Mouse (Mus musculus): ENCODE data around the gene Pgd. TPM values are rescaled to one million over a fixed set of nuclear protein-coding genes. Genes with fewer than 3 reads are reported as not detected.
"Not testable (repeated sequence)": the region's sequence is repeated elsewhere in the genome, so short reads cannot be mapped to it uniquely, and the experiment has no call there.

Pgd gene
- polyA plus RNA-seq, 1 experiment, result 162 TPM

DNA sequence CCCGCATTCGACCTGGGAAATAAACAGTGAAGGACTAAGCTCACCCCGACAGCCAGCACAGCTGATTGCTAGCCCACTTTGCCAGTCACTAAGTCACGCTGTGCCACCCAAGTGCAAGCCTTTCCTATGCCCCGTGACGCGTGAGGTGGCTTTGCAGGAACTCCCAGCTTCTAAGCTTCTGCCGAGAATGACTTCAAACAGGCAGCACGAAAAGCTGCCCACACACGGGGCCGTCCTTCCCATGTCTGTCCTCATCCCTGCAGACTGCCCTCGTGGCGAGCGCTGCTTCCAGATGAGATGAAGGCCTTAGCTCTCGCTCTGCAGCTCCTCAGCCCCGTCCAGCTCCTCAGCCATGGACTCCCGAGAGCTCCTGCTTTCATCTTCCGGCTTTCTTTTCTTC lies 38.1 kb downstream of the Pgd start:
- no peaks in the 10 kb centered on the region for H3K36me3 ChIP-seq (ENCODE audit: control insufficient read depth, insufficient read depth)

DNA sequence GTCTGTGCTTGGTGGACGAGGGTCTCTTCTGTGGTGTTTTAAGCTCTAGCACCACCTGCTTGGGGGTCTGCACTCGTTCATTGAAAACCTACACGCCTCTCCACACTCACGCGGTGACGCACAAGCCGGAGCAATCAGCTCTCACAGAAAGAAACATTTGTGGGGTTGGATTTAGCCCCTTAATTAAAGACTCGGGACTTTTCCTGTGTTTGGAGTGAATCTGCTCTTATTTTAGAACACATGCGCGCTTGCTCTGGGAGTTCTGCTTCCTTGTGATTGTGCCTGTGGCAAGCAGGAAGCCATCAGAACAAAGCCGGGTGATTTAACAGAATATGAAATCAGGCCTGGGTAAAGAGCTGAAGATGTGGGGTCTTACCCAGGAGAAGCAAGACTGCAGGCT lies 39.9 kb downstream of the Pgd start, which contains the start of gene Cort:
Gene Cort, minus strand, starts transcription at position 101 of the 400 bp plus-strand sequence.
- H3K36me3 ChIP-seq (ENCODE audit: control insufficient read depth, insufficient read depth), result no peaks in the 10 kb centered on the region
- H3K4me2 ChIP-seq (ENCODE audit: low read depth), result no peak within 1 kb of the TSS
- no peak within 1 kb of the TSS for H3K4me3 ChIP-seq
- no peak within 1 kb of the TSS for H3ac ChIP-seq (ENCODE audit: control insufficient read depth, insufficient read length)
- no peaks in the 10 kb centered on the region for H3K27me3 ChIP-seq (ENCODE audit: control insufficient read depth, insufficient read depth, insufficient read length)
- H3K79me2 ChIP-seq (ENCODE audit: control insufficient read depth, insufficient read depth), result no peaks in the 10 kb centered on the region
- TF ChIP-seq USF1 (IDR thresholded peaks at IDR 0.05; ENCODE audit: low read depth), result no peak
- TF ChIP-seq MAX (IDR thresholded peaks at IDR 0.05; ENCODE audit: low read depth), result no peak
- TF ChIP-seq REST (IDR thresholded peaks at IDR 0.05; ENCODE audit: insufficient read depth, insufficient read length), result no peak
- no peak for TF ChIP-seq CEBPB (IDR thresholded peaks at IDR 0.05; ENCODE audit: insufficient read depth, poor library complexity, severe bottlenecking)
- TF ChIP-seq TCF12 (IDR thresholded peaks at IDR 0.05; ENCODE audit: insufficient read depth, poor library complexity, severe bottlenecking), result no peak
- TF ChIP-seq POLR2AphosphoS2 (IDR thresholded peaks at IDR 0.05; ENCODE audit: insufficient read length, low read depth), result no peak
- TF ChIP-seq MYOG (IDR thresholded peaks at IDR 0.05; ENCODE audit: control insufficient read depth in 1 of 3, insufficient read depth in 1 of 3, insufficient read length in 2 of 3, low read depth in 2 of 3), result no peak
- TF ChIP-seq SRF (IDR thresholded peaks at IDR 0.05; ENCODE audit: control insufficient read depth, insufficient read length, low read depth), result no peak
- no peak for TF ChIP-seq TCF3 (IDR thresholded peaks at IDR 0.05; ENCODE audit: insufficient read length, low read depth)
- no peak for TF ChIP-seq E2F4 (IDR thresholded peaks at IDR 0.05; ENCODE audit: insufficient read depth)
- no peak for TF ChIP-seq POLR2A (IDR thresholded peaks at IDR 0.05; ENCODE audit: insufficient read length, low read depth)

More for the DNA sequence above, 38.1 kb downstream of the Pgd start:
- TF ChIP-seq POLR2AphosphoS2 (IDR thresholded peaks at IDR 0.05; ENCODE audit: insufficient read length, low read depth) (no peak), TCF12 (IDR thresholded peaks at IDR 0.05; ENCODE audit: insufficient read depth, poor library complexity, severe bottlenecking) (no peak), REST (IDR thresholded peaks at IDR 0.05; ENCODE audit: insufficient read depth, insufficient read length) (no peak), SRF (IDR thresholded peaks at IDR 0.05; ENCODE audit: control insufficient read depth, insufficient read length, low read depth) (no peak), E2F4 (IDR thresholded peaks at IDR 0.05; ENCODE audit: insufficient read depth) (no peak), TCF3 (IDR thresholded peaks at IDR 0.05; ENCODE audit: insufficient read length, low read depth) (no peak), CEBPB (IDR thresholded peaks at IDR 0.05; ENCODE audit: insufficient read depth, poor library complexity, severe bottlenecking) (no peak), POLR2A (IDR thresholded peaks at IDR 0.05; ENCODE audit: insufficient read length, low read depth) (no peak), MAX (IDR thresholded peaks at IDR 0.05; ENCODE audit: low read depth) (no peak), MYOG (IDR thresholded peaks at IDR 0.05; ENCODE audit: control insufficient read depth in 1 of 3, insufficient read depth in 1 of 3, insufficient read length in 2 of 3, low read depth in 2 of 3) (no peak)
- H3K79me2 ChIP-seq (ENCODE audit: control insufficient read depth, insufficient read depth), result no peaks in the 10 kb centered on the region
- H3K27me3 ChIP-seq (ENCODE audit: control insufficient read depth, insufficient read depth, insufficient read length), result no peaks in the 10 kb centered on the region
- no peak overlapping the region for H3K4me3 ChIP-seq
- no peak overlapping the region for H3K4me2 ChIP-seq (ENCODE audit: low read depth)
- no peak overlapping the region for H3ac ChIP-seq (ENCODE audit: control insufficient read depth, insufficient read length)

DNA sequence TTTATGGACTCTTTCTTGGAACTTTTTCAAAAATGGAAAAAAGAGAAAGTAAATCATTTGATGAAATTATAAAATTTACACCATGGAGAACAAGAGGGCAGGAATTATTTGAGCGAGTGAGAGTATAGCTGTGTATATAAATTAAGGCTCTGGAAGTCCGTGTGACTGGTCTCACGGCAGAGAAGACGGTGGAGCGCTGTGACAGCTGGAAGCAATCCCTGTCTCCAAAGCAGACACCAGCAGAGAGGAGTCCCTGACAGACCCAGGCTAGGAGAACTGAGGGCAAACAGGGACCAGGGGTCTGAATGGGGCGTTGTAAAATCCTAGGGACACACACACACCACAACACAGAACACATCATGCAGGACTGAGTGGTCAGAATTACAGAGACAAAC lies 40.5 kb downstream of the Pgd start:
- Histone ChIP-seq H3K27me3 (ENCODE audit: control insufficient read depth, insufficient read depth, insufficient read length) (no peaks in the 10 kb centered on the region), H3K36me3 (ENCODE audit: control insufficient read depth, insufficient read depth) (no peaks in the 10 kb centered on the region), H3K4me3 (no peak overlapping the region), H3K79me2 (ENCODE audit: control insufficient read depth, insufficient read depth) (no peaks in the 10 kb centered on the region), H3ac (ENCODE audit: control insufficient read depth, insufficient read length) (no peak overlapping the region), H3K4me2 (ENCODE audit: low read depth) (no peak overlapping the region)
- TF ChIP-seq MYOG (IDR thresholded peaks at IDR 0.05; ENCODE audit: control insufficient read depth in 1 of 3, insufficient read depth in 1 of 3, insufficient read length in 2 of 3, low read depth in 2 of 3) (no peak), E2F4 (IDR thresholded peaks at IDR 0.05; ENCODE audit: insufficient read depth) (no peak), USF1 (IDR thresholded peaks at IDR 0.05; ENCODE audit: low read depth) (no peak), CEBPB (IDR thresholded peaks at IDR 0.05; ENCODE audit: insufficient read depth, poor library complexity, severe bottlenecking) (no peak), TCF3 (IDR thresholded peaks at IDR 0.05; ENCODE audit: insufficient read length, low read depth) (no peak), POLR2A (IDR thresholded peaks at IDR 0.05; ENCODE audit: insufficient read length, low read depth) (no peak)

DNA sequence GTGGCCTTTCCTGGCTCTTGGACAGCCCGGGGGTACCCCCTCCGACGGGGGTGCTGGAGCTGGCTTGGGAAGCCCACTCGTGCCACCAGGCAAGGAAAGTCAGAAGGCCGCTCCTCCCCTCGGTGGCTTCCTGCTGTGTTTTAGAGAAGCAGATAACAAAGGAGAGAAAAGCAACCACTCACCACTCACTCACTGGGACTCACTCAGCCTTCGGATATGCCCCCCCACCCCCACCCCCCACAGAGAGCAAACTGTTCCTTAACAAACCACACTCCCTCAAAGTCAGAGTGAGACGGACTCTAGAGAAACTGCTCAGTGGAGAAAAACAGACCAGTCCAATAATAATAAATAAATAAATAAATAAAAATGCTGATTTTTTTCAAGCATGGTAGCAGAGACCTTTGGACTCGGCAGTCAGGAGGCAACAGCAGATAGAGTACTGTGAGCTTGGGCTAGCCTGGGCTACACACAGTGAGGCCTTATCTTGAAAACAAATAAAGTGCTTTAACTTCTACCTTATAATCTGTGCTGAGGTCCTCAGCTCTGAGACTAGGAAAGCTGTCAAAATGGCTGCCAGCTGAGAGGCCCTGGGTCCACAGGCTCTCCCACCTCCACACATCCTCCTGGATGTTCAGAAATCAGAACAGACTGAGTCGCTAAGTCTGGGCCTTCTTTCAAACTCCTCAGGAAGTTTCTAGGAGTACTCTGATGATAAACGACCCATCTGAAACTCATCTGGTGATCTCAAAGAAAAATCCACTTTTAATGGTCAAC lies 41.0 kb downstream of the Pgd start:
- Histone ChIP-seq H3K4me2 (ENCODE audit: low read depth) (no peak overlapping the region), H3K27me3 (ENCODE audit: control insufficient read depth, insufficient read depth, insufficient read length) (no peaks in the 10 kb centered on the region), H3ac (ENCODE audit: control insufficient read depth, insufficient read length) (no peak overlapping the region), H3K36me3 (ENCODE audit: control insufficient read depth, insufficient read depth) (no peaks in the 10 kb centered on the region), H3K4me3 (no peak overlapping the region), H3K79me2 (ENCODE audit: control insufficient read depth, insufficient read depth) (no peaks in the 10 kb centered on the region)
- TF ChIP-seq TCF3 (IDR thresholded peaks at IDR 0.05; ENCODE audit: insufficient read length, low read depth), result no peak

DNA sequence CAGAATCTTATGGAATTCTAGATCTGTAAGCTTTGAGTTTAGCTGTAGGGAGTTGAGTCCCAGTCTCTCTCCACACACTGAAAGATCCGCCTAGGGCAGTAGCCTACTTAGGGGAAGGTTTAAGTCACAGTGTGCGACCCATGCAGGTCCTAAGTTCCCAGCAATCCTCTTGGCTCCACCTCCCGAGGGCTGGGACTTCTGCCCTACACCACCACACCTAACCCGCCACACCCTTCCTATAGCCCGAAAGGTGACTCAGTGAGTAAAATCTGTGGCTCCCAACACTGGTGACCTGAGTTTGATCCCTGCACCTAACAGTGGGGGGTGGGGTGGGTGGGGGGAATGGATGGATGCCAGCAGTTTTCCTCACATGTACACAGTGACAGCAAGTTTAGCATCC lies 43.1 kb downstream of the Pgd start:
- Histone ChIP-seq H3K4me3 (no peak overlapping the region), H3K36me3 (ENCODE audit: control insufficient read depth, insufficient read depth) (no peaks in the 10 kb centered on the region), H3K4me2 (ENCODE audit: low read depth) (no peak overlapping the region), H3K79me2 (ENCODE audit: control insufficient read depth, insufficient read depth) (no peaks in the 10 kb centered on the region), H3ac (ENCODE audit: control insufficient read depth, insufficient read length) (no peak overlapping the region), H3K27me3 (ENCODE audit: control insufficient read depth, insufficient read depth, insufficient read length) (no peaks in the 10 kb centered on the region)
- TF ChIP-seq CEBPB (IDR thresholded peaks at IDR 0.05; ENCODE audit: insufficient read depth, poor library complexity, severe bottlenecking) (no peak), REST (IDR thresholded peaks at IDR 0.05; ENCODE audit: insufficient read depth, insufficient read length) (no peak)

DNA sequence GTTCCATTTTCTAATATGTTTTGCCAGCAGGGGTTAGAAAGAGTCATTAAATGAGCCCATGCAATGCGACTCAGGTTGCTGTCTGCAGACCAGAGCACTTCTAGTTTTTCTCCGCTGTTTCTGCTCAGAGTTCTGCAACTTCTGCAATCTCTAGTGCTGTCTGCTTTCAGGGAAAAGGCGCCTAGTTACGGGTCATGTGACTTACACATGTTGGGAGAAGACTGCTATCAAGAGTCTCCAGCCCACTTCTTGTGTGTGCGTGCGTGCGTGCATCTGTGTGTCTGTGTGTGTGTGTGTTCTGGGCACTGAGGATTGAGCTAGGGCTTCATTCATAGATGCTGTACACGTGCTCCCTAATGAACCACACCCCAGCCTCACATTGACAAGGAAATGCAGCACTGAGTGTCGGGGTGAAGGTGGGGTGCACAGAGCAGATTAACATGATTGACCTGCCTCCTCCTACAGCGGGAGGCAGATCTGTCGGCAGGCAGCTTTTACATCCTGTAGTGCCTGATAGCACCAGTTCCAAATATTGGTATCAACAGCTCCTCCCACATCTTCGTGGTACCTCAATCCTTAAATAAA lies 46.5 kb downstream of the Pgd start:
- not testable (repeated sequence) for H3K4me2 ChIP-seq (ENCODE audit: low read depth); H3K4me3 ChIP-seq; H3K36me3 ChIP-seq (ENCODE audit: control insufficient read depth, insufficient read depth); H3K27me3 ChIP-seq (ENCODE audit: control insufficient read depth, insufficient read depth, insufficient read length); H3K79me2 ChIP-seq (ENCODE audit: control insufficient read depth, insufficient read depth); H3ac ChIP-seq (ENCODE audit: control insufficient read depth, insufficient read length)
